Mouse (Mus musculus) intestine, embryonic 14.5 days (tissue): ENCODE measurements around the gene Ell3. TPM values are rescaled to one million over a fixed set of nuclear protein-coding genes. Genes with fewer than 3 reads are reported as not detected.
A peak's percentile ranks its signal among the peaks of the same experiment; 100 is the strongest.
"Not testable (repeated sequence)": the region's sequence is repeated elsewhere in the genome, so short reads cannot be mapped to it uniquely, and the experiment has no call there.

ENCODE experiments used
- ATAC-seq: fragments of 200-750 bp; cut with Nextera tagmentation; replicated peaks from 2 replicates; pipeline ENCODE4 v1.8.0; 2017; ENCODE audit warnings: low read depth, moderate number of reproducible peaks, moderate TSS enrichment, moderate library complexity; ENCODE audit not compliant: low FRiP score, low TSS enrichment
- DNase-seq: peaks from one replicate; pipeline ENCODE4 v3.0.0-alpha.2; 2018; ENCODE audit warnings: low spot score
- H3K27ac ChIP-seq: fragments of 300-500 bp; sonication (generic); 2 replicates; pipeline ENCODE4 v1.5.1; 2014; ENCODE audit warnings: low read depth, mild to moderate bottlenecking, control low read depth
- H3K27me3 ChIP-seq: fragments of 300-500 bp; sonication (generic); replicated peaks from 2 replicates; pipeline ENCODE4 v1.6.1; 2014; ENCODE audit warnings: low read length, control low read depth; ENCODE audit not compliant: control insufficient read depth, insufficient read depth
- H3K36me3 ChIP-seq: fragments of 300-500 bp; sonication (generic); 2 replicates; pipeline ENCODE4 v1.6.1; 2014; ENCODE audit warnings: low read length, control low read depth; ENCODE audit not compliant: control insufficient read depth, insufficient read depth
- H3K4me1 ChIP-seq: fragments of 300-500 bp; sonication (generic); replicated peaks from 2 replicates; pipeline ENCODE4 v1.6.1; 2014; ENCODE audit warnings: low read length, control low read depth, mixed read lengths; ENCODE audit not compliant: control insufficient read depth, insufficient read depth
- H3K4me2 ChIP-seq: fragments of 300-500 bp; sonication (generic); 2 replicates; pipeline ENCODE4 v1.6.1; 2014; ENCODE audit warnings: low read length
- H3K4me3 ChIP-seq: fragments of 300-500 bp; sonication (generic); 2 replicates; pipeline ENCODE4 v1.5.1; 2014; ENCODE audit warnings: low read depth, low read length, control low read depth, mixed read lengths
- H3K9ac ChIP-seq: fragments of 300-500 bp; sonication (generic); 2 replicates; pipeline ENCODE4 v1.6.1; 2014; ENCODE audit warnings: mild to moderate bottlenecking, low read length
- H3K9me3 ChIP-seq: fragments of 300-500 bp; sonication (generic); 2 replicates; pipeline ENCODE4 v1.6.1; 2016; ENCODE audit warnings: low read length, control low read depth; ENCODE audit not compliant: control insufficient read depth
- WGBS: fragments of 180-500 bp; shearing (Covaris S2); extraction: QIAGEN DNeasy Blood & Tissue Kit; methylation state at CpG from one replicate; pipeline ENCODE4 v1.1.7; 2014; 5-methylcytosine and 5-hydroxymethylcytosine counted together
- polyA plus RNA-seq: library from polyadenylated mRNA; unstranded; fragments of >200 nt; fragmentation: Nextera tagmentation; extraction: Ambion mirVana; gene quantifications from 2 replicates; pipeline ENCODE4 v1.2.1, GENCODE M21; 2014

The Ell3 gene
- polyA plus RNA-seq, 1 experiment from 2014 or later, result 12.4 TPM

- not testable (repeated sequence) for H3K4me1 ChIP-seq, H3K27me3 ChIP-seq, H3K36me3 ChIP-seq, H3K9me3 ChIP-seq
- H3K4me2 ChIP-seq, result peak within 1 kb of the TSS; percentile 55
- H3K4me3 ChIP-seq, result peak within 1 kb of the TSS; percentile 61
- DNase-seq (peak; percentile 85), ATAC-seq (peak; percentile 91)
- H3K9ac ChIP-seq, result peak within 1 kb of the TSS; percentile 55
- peak within 1 kb of the TSS; percentile 54; the same call in 1 of the 2 replicates for H3K27ac ChIP-seq
- WGBS, result 5% methylated on average over 39 of the region's 41 CpGs
These were observed 29.5 kb upstream of the Ell3 start, which contains the start of gene Mfap1b for GRCm38 (mm10) chr2:121473301-121474179. Gene Mfap1b, minus strand, starts transcription at chr2:121474067.

- not testable (repeated sequence) for H3K9ac ChIP-seq, H3K4me3 ChIP-seq, H3K4me1 ChIP-seq, ATAC-seq, H3K27ac ChIP-seq, DNase-seq, H3K4me2 ChIP-seq, H3K36me3 ChIP-seq, H3K9me3 ChIP-seq, H3K27me3 ChIP-seq
- WGBS, result 89% methylated on average over 3 of the region's 3 CpGs
These were observed 28.7 kb upstream of the Ell3 start for GRCm38 (mm10) chr2:121472783-121473182.

DNA sequence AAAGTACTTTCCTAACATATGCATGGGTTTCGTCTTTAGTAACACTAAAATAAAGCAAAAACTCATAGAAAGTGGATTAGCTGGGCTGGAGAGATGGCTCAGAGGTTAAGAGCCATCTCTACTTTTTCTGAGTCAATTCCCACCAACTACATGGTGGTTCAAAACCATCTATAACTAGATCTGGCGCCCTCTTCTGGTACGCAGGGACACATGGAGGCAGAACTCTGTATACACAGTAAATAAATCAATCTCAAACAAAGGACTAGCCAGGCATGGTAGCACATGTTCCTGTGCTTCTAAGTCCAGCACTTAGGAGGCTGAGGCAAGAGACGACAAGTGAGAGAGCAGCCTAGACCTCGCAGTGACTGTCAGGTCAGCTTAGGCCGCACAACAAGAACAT lies 24.9 kb upstream of the Ell3 start:
- H3K4me2 ChIP-seq, H3K4me3 ChIP-seq, DNase-seq, H3K9ac ChIP-seq, H3K27me3 ChIP-seq, H3K27ac ChIP-seq, ATAC-seq, H3K36me3 ChIP-seq, H3K4me1 ChIP-seq, H3K9me3 ChIP-seq: not testable (repeated sequence)
- WGBS, result 71% methylated on average over 1 of the region's 6 CpGs

GRCm38 (mm10) chr2:121460071-121460470 lies 16.0 kb upstream of the Ell3 start:
- Histone ChIP-seq H3K27me3 (no peaks in the 10 kb centered on the region), H3K27ac (no peak overlapping the region), H3K9me3 (no peaks in the 10 kb centered on the region), H3K9ac (no peak overlapping the region), H3K4me1 (peaks cover 10% of the 10 kb centered on the region), H3K4me2 (no peak overlapping the region), H3K4me3 (no peak overlapping the region), H3K36me3 (peaks cover 25% of the 10 kb centered on the region; the same call in 1 of the 2 replicates)
- DNase-seq (no peak), ATAC-seq (no peak)
- WGBS, result 68% methylated on average over 2 of the region's 2 CpGs

DNA sequence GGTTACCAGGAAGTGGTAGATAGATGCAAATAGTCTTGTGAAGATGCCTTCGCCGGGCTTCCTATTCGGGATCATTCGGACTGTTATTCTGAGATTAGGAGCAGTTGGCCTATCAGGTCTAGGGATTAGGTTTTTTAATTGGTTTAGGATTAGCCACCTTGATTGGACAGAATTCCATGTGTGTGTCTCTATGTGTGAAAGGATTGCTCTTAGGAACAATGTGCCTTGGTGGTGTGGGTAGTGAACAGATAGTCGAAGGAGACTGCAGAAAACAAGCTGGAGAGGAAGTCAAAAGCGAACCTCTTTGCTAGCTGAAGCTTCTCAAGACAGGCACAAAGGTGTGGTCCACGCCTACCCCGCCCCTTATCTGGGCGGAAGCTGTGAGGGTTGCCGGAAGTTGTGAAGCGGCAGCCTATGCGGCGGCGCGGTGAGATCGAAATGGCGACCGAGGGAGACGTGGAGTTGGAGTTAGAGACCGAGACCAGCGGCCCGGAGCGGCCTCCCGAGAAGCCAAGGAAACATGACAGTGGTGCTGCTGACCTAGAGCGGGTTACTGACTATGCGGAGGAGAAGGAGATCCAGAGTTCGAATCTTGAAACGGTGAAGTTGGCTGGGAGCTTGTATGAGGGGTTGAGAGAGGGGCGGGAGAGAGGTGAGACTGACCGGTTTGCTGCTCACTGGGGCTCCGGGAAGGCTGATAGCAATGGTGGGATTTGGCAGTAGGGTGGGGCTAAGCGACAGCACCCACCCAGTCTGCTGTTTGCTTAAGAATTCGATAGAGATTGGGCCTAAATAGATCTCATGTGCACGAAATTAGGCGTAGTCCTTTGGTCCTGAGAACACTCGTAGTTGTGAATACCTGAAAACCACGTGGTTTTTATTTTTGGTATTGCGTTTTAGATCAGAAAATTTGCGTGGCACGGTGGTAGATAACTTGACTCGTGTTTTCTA lies 12.9 kb upstream of the Ell3 start, which contains the start of gene Serinc4:
Gene Serinc4, minus strand, starts transcription at position 90 of the 951 bp plus-strand sequence.
- H3K9me3 ChIP-seq, result no peaks in the 10 kb centered on the region
- H3K4me2 ChIP-seq, result peak within 1 kb of the TSS; percentile 65
- WGBS, result 5% methylated on average over 41 of the region's 41 CpGs
- peak within 1 kb of the TSS; percentile 79 for H3K27ac ChIP-seq
- peaks cover 47% of the 10 kb centered on the region for H3K36me3 ChIP-seq
- peak within 1 kb of the TSS; percentile 97 for H3K4me3 ChIP-seq
- H3K4me1 ChIP-seq, result peaks cover 16% of the 10 kb centered on the region
- H3K27me3 ChIP-seq, result no peaks in the 10 kb centered on the region
- DNase-seq (peak; percentile 92), ATAC-seq (peak; percentile 89)
- H3K9ac ChIP-seq, result peak within 1 kb of the TSS; percentile 64

- no peak for DNase-seq
- Histone ChIP-seq H3K4me3 (no peak overlapping the region), H3K27me3 (no peaks in the 10 kb centered on the region), H3K4me1 (peaks cover 24% of the 10 kb centered on the region), H3K36me3 (peaks cover 49% of the 10 kb centered on the region), H3K9me3 (no peaks in the 10 kb centered on the region), H3K4me2 (no peak overlapping the region), H3K27ac (no peak overlapping the region), H3K9ac (no peak overlapping the region)
- WGBS, result 77% methylated on average over 5 of the region's 5 CpGs
- ATAC-seq, result no peak
These were observed 11.5 kb upstream of the Ell3 start for GRCm38 (mm10) chr2:121455534-121455933.

GRCm38 (mm10) chr2:121453917-121454316 lies 9.8 kb upstream of the Ell3 start:
- Histone ChIP-seq H3K9ac (no peak overlapping the region), H3K36me3 (peaks cover 38% of the 10 kb centered on the region), H3K9me3 (no peaks in the 10 kb centered on the region), H3K4me2 (no peak overlapping the region), H3K4me3 (no peak overlapping the region), H3K27me3 (no peaks in the 10 kb centered on the region), H3K27ac (no peak overlapping the region), H3K4me1 (peaks cover 28% of the 10 kb centered on the region)
- ATAC-seq (no peak), DNase-seq (no peak)
- WGBS, result 83% methylated on average over 6 of the region's 6 CpGs

DNA sequence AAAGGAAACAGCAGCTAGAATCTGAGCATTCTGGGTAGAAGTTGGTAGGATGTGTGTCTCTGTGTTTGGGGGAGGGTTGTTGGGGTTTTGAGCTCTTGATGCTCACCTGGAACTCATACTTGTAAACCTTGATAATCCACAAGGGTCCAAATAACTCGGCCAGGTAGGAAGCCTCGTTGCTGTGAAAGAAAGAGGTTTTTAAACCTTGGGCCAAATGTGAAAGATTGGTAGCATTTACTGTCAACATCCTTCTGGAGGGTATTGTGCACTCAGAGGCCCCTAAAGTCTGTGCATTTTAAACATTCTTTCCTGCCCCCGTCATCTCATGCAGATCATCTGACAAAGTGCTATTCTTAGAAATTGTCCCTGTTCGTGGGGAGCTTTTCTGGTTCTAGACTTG lies 8.9 kb upstream of the Ell3 start, which contains the start of gene Hypk:
Gene Hypk, plus strand, starts transcription at position 301 of the 400 bp plus-strand sequence.
- Histone ChIP-seq H3K27me3 (no peaks in the 10 kb centered on the region), H3K27ac (no peak within 1 kb of the TSS), H3K9me3 (no peaks in the 10 kb centered on the region), H3K4me2 (no peak within 1 kb of the TSS), H3K36me3 (peaks cover 31% of the 10 kb centered on the region), H3K4me3 (no peak within 1 kb of the TSS), H3K9ac (no peak within 1 kb of the TSS), H3K4me1 (peaks cover 27% of the 10 kb centered on the region)
- 70% methylated on average over 4 of the region's 4 CpGs for WGBS
- no peak for ATAC-seq
- DNase-seq, result no peak
